Mouse (Mus musculus) heart, adult 2 months (tissue): Measurements from ENCODE around the gene Nomo1.

Source experiments
- CTCF ChIP-seq: fragments of 200-600 bp; IDR thresholded peaks from 2 replicates; pipeline ENCODE4 v1.8.1; 2022; ENCODE audit warnings: antibody characterized with exemption, mild to moderate bottlenecking, moderate library complexity
- EP300 ChIP-seq: fragments of 200-500 bp; IDR thresholded peaks from 2 replicates; pipeline ENCODE4 v1.6.1; 2011; ENCODE audit warnings: low read depth, low read length, control low read depth; ENCODE audit not compliant: insufficient read depth
- POLR2A ChIP-seq: fragments of 200-500 bp; IDR thresholded peaks from 2 replicates; pipeline ENCODE4 v1.6.1; 2011; ENCODE audit warnings: mild to moderate bottlenecking, low read depth, low read length, control low read depth; ENCODE audit not compliant: insufficient read depth

- TF ChIP-seq CTCF = no peak
- TF ChIP-seq EP300 = no peak
- TF ChIP-seq POLR2A = no peak
Observed at GRCm38 (mm10) chr7:46098919-46099286, 65.4 kb downstream of the Nomo1 start.
